Mouse (Mus musculus) megakaryocyte-erythroid progenitor cell, adult 5-6 weeks (primary cell): Measurements from ENCODE around the gene Slc16a4. TPM values are rescaled to one million over a fixed set of nuclear protein-coding genes. Genes with fewer than 3 reads are reported as not detected.
"Not testable (repeated sequence)": the region's sequence is repeated elsewhere in the genome, so short reads cannot be mapped to it uniquely, and the experiment has no call there.

Experiments
- ATAC-seq: replicated peaks from 2 replicates; pipeline ENCODE4 v1.8.0; 2016; ENCODE audit warnings: mild to moderate bottlenecking, inconsistent platforms; ENCODE audit not compliant: severe bottlenecking, poor library complexity, low FRiP score, low TSS enrichment
- total RNA-seq, 2 experiments: library from RNA; stranded (forward) in 1 of 2; stranded (reverse) in 1 of 2; fragments of 200-1000, 215-1000 nt in 1 of 2; fragments of >200 nt in 1 of 2; fragmentation: Nextera tagmentation in 1 of 2; gene quantifications; 2 replicates each; pipeline ENCODE4 v1.2.3; 2014 to 2017

Gene Slc16a4
- total RNA-seq, 2 experiments from 2014 or later, result not detected

DNA sequence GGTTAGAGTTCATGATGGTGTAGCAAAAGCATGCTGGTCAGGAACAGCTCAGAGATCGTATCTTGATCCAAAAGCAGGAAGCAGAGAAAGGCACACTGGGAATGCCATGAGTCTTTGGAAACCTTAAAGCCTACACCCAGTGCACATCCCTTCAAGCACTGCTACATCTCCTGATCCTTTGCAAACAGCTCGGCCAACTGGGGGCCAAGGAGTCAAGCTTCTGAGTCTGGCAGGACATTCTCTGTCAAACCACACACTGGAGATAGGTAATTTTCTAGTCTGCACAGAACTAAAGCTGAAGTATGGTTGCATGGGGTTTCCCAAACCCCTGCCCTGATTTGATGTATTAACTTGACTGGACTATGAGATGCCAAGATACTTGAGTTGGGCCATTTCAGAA is 4.9 kb upstream of the Slc16a4 start:
- no peak for ATAC-seq

- ATAC-seq, result no peak
Observed at GRCm38 (mm10) chr3:107287346-107287745, 3.7 kb upstream of the Slc16a4 start.

DNA sequence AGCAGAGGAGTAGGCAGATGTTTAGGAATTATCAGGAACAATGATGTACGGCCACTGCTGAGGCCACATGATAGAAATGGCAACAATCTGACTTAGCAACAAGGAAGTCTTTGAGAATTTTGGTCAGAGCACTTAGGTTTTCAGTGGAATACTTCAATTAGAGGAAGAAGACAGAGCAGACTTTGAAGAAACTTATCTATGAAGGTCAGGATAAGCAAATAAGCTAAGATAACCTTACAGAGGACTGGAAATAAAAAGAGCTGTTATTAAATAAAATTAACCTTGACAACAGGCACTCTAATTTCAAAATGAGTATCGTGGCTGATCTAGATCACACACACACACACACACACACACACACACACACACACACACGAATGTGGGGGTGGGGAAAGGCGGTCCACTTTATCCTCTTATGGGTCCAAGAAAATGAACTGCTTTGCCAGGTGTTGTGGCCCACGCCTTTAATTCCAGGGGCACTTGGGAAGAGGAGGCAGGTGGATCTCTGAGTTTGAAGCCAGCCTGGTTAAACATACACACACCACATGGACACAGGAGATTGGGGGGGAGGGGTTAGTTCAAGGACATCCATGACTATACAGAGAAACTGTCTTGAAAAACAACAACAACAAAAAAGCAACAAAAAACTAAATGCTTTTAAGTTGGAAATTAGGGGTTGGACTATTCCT is 4.8 kb downstream of the Slc16a4 start:
- ATAC-seq, result no peak

DNA sequence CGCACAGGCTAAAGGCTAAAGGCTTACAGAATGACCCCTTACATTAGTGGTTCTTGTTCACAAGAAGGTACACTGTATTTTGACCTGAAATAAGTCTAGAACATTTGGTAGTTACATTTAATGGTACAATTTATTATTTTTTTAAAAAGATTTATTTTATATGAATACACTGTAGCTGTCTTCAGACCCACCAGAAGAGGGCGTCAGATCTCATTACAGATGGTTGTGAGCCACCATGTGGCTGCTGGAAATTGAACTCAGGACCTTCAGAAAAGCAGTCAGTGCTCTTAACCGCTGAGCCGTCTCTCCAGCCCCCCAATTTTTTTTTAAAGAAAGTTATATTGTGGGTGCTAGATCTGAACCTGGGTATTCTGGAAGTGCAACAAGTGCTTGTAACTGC is 5.9 kb downstream of the Slc16a4 start:
- ATAC-seq, result not testable (repeated sequence)

DNA sequence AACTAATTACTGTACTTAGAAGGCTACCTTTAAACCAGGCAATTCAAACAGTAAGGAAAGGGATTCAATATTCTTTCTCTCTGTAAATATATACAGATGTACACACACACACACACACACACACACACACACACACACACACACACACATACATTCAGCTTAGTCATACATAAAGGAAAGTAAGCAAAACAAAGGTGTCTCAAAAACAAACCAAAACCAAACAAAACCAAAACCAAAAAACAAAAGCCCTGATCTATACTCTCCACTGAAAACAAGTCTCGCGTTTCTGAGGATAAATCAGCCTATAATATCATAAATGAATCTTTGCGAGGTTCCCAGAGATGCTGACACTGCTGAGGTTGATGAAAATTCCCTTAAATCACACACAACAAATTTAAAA is 26.3 kb downstream of the Slc16a4 start:
- ATAC-seq, result no peak

DNA sequence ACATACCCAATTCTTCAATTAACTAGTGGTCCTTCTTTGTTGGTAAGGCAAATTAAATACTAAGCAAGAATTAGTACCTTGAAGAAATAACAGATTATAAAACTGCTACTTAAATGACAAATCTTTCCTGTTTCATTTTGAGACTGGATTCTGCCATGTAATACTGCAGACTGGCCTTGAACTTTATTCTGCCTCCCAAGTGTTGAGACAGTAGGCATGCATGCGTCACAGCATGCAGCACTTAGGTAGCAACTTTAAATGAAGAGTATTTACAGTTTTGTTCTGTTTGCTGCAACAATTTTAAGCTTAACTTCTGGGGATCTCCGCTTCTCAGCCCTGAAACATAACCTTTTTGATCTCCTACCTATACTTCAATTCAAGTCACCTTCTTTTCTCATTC is 30.1 kb downstream of the Slc16a4 start:
- ATAC-seq, result no peak

DNA sequence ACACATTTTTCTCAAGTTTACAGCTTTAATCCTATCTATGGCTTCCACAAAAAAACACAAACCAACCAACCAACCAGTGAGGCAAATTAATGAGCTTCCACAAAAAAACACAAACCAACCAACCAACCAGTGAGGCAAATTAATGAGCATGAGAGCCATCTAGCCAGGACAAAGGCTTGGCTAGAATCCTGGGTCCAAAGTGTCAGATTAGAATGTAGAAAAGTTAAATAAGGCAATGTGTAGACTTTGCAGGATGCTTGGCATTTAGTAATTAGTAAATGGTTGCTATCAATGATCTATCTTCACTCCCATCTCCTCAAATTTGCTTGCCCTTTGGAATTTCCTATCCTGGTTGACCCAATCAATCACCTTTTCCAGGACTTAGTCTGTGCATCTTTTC is 30.7 kb downstream of the Slc16a4 start:
- ATAC-seq, result no peak

- no peak for ATAC-seq
Observed at GRCm38 (mm10) chr3:107326442-107326841, 35.4 kb downstream of the Slc16a4 start.

DNA sequence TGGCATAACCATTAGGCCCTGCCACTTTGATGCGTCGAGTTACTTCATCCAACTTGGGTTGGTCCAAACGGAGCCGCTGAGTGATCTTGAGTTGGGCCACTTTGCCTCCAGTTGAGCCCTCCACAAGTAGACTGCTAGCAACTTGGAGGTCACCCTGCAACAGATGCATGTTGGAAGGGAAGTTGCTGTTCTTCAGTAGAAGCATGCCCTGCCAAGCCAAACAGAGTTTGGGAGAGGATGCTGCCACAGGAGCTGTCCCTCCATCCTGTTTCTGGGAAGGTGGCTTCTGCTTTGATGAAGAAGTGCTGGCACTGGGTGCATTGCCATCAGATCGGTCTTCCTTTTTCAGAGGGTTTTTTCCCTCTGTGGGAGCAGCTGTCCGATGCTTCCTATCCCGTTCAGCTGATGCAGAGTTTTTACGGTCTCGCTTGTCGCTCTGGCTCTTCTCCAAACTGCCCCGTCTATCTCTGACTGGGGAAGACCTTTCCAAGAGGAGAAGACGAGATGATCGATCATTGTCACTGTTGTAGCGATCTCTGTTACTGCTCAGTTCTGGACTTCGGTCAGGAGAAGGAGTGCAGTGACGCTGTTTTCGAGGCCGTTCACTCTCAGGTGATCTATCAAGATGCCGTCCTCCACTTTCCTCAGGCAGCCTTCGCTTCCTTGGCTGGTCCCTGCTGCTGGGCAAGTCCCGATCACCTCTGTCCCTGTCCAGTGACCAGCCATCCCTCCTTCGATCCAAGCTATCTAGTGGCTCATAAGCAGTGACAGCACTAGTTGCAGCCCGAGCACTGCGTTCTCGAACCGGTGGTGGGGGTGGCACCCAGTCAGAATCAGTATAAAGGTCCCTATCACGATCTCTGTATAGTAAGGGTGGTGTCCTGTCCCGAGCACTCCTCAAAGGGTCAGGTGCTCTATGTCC is 39.7 kb downstream of the Slc16a4 start:
- ATAC-seq, result no peak

DNA sequence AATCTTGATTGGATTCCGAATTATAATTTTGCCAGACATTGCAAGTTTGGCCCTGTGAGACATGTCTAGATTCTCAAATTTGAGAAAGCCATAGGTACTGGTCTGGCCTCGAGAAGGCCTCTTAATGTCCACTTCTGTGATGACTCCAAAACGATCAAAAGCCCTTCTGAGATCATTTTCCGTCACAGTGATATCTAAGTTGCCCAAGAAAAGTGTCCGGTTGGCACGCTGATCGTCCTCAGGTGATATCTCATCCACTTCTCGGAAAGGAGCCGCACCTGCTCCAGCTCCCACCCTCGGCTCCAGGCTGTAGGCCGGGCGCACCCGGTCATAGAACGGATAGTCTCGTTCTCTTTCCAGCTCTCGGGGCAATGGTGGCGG is 40.7 kb downstream of the Slc16a4 start:
- ATAC-seq, result no peak

GRCm38 (mm10) chr3:107332127-107332959 is 41.3 kb downstream of the Slc16a4 start:
- no peak for ATAC-seq

GRCm38 (mm10) chr3:107332960-107333380 is 41.9 kb downstream of the Slc16a4 start:
- ATAC-seq, result peak; percentile 89

- peak; percentile 81 for ATAC-seq
Observed at GRCm38 (mm10) chr3:107333381-107334201, 42.6 kb downstream of the Slc16a4 start, which contains the start of gene Rbm15. Rbm15 (minus strand) TSS chr3:107333673.

DNA sequence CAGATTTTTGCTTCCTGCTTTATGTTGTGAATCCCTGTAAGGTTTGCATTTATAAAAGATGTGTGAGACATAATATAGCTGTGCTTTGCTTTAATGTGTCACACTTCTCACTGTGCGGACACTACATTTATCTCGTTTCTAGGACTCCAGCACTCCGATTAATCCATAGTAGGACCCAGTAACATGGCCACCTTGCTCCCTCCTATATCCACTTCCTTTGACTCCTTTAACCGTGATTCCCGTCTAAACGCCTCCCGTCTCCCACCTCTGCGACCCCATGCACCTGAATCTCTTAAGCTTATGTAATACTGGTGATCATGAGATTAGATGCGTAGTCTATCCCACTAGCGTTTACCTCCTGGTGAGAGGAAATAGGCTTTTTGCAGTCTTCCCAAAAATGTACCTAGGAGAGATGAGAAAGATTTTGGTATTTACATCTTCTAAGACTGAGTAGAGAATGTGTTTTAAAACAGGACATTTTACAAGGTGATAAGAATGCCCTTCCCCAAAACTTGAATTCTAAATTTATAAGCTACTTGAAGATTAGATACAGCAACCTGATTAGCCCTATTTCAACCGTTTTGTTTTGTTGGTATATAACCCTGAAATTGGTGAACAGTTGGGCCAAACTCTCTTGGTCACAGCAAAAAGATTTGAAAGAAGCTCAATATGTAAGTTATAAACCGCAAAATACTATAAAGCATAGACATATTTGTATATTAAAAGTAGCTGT is 43.3 kb downstream of the Slc16a4 start:
- ATAC-seq, result no peak

DNA sequence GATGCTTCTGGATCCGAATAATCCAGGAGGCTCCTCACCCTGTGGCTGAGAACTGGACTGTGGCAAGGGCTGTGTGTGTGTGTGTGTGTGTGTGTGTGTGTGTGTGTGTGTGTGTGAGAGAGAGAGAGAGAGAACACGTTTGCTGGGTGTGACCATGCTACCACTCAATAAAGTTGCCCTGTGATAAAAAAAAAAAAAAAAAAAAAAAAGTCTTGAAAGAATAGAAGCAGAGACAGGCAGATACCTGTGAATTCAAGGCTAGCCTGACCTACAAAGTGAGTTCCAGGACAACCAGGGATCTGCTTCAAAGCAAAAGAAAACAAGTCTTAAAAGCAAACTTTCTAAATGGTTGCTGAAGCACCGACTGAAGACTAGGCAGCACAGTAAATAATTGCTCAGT is 52.9 kb downstream of the Slc16a4 start:
- no peak for ATAC-seq

GRCm38 (mm10) chr3:107345033-107345725 is 54.1 kb downstream of the Slc16a4 start:
- no peak; the same call in 1 of the 2 replicates for ATAC-seq

DNA sequence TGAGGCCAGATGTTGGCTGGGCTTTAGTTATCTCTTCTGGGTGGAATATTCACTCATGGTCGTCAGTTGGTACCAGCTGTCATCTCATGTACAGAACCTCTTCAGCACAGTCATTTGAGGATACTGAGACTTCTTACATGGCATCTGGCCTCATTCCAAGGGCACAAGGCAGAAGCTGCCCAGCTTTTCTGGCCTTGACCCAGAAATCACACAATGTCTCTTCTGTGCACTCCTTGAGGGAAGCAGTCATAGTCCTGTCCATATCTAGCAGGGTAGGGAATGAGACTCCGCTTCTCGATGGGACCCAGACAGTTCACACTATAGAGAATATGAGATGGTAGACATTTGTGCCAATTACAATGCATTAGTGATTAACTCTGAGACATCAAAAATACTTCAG is 58.0 kb downstream of the Slc16a4 start:
- no peak for ATAC-seq

- ATAC-seq, result no peak
Observed at GRCm38 (mm10) chr3:107351706-107352105, 60.7 kb downstream of the Slc16a4 start.
